In genomic region chr7:141508160-141508559, GRCm38 (mm10) we compare ENCODE assay signal across 13 mouse cellular contexts. TPM values are rescaled to one million over a fixed set of nuclear protein-coding genes. Genes with fewer than 3 reads are reported as not detected.
DNase-seq lines count a peak whose midpoint lies in the region; ATAC-seq and TF ChIP-seq lines count a peak whose summit lies in the region.
"Had no signal": no experiment of that assay in that cellular context is flagged by ENCODE, and none has a peak within 500 bp of the region (broad histone marks: within the 10 kb centered on the region; RNA-seq: fewer than 3 reads in every experiment).

No protein-coding gene starts in this region.

- no peak for TF ChIP-seq CTCF in brain, embryonic 14.5 days (IDR thresholded peaks at IDR 0.05; ENCODE audit: borderline replicate concordance, extremely low read depth, insufficient read depth, insufficient read length)
- no peak for TF ChIP-seq CTCF in thymus, adult 2 months (IDR thresholded peaks at IDR 0.05; ENCODE audit: borderline replicate concordance, control insufficient read depth, extremely low read depth, insufficient read depth, low read length, poor library complexity)

- H3K4me2 ChIP-seq in hindbrain, embryonic 14.5 days (replicated peaks) = no peak overlapping the region
- no peak overlapping the region for H3K4me2 ChIP-seq in embryonic facial prominence, embryonic 11.5 days (ENCODE audit: low read depth, low read length)
- no peak overlapping the region for H3K4me2 ChIP-seq in limb, embryonic 15.5 days

- H3K36me3 ChIP-seq in hindbrain, embryonic 10.5 days = peaks cover 32% of the 10 kb centered on the region
- H3K36me3 ChIP-seq in hindbrain, embryonic 14.5 days (replicated peaks; ENCODE audit: control insufficient read depth, insufficient read depth) = peaks cover 24% of the 10 kb centered on the region
- no peaks in the 10 kb centered on the region for H3K36me3 ChIP-seq in embryonic facial prominence, embryonic 11.5 days (replicated peaks; ENCODE audit: control insufficient read depth, insufficient read depth, low read depth, low read length)
- H3K36me3 ChIP-seq in limb, embryonic 15.5 days = peaks cover 13% of the 10 kb centered on the region
- no peaks in the 10 kb centered on the region for H3K36me3 ChIP-seq in thymus, adult 2 months (ENCODE audit: control insufficient read depth, insufficient read depth, low read length)

- H3K9me3 ChIP-seq in hindbrain, embryonic 10.5 days = no peaks in the 10 kb centered on the region
- no peaks in the 10 kb centered on the region for H3K9me3 ChIP-seq in hindbrain, embryonic 14.5 days (ENCODE audit: control insufficient read depth, low read length)
- no peaks in the 10 kb centered on the region for H3K9me3 ChIP-seq in embryonic facial prominence, embryonic 11.5 days (replicated peaks; ENCODE audit: control insufficient read depth, low read length)
- no peaks in the 10 kb centered on the region for H3K9me3 ChIP-seq in limb, embryonic 15.5 days
- H3K9me3 ChIP-seq: megakaryocyte, embryonic 14.5 days had no signal

- H3K4me3 ChIP-seq in hindbrain, embryonic 10.5 days = no peak overlapping the region
- no peak overlapping the region for H3K4me3 ChIP-seq in hindbrain, embryonic 14.5 days (replicated peaks; ENCODE audit: low read length)
- H3K4me3 ChIP-seq in embryonic facial prominence, embryonic 11.5 days (ENCODE audit: low read depth, low read length) = no peak overlapping the region
- H3K4me3 ChIP-seq in limb, embryonic 15.5 days = no peak overlapping the region
- H3K4me3 ChIP-seq in thymus, adult 2 months (ENCODE audit: control insufficient read depth, insufficient read depth, low read length) = no peak overlapping the region
- H3K4me3 ChIP-seq: megakaryocyte, embryonic 14.5 days had no signal

- no peak for TF ChIP-seq POLR2A in brain, embryonic 14.5 days (IDR thresholded peaks at IDR 0.05; ENCODE audit: borderline replicate concordance, extremely low read depth, insufficient read depth, insufficient read length, poor library complexity, severe bottlenecking)
- TF ChIP-seq POLR2A in thymus, adult 2 months (IDR thresholded peaks at IDR 0.05; ENCODE audit: control insufficient read depth, extremely low read depth, insufficient read depth, low read length, poor library complexity) = no peak

- ATAC-seq in hindbrain, embryonic 14.5 days (ENCODE audit: low FRiP score) = no peak
- ATAC-seq in embryonic facial prominence, embryonic 11.5 days (replicated peaks; ENCODE audit: insufficient number of reproducible peaks, low FRiP score, low TSS enrichment, low read depth) = peak; percentile 62; the same call in 1 of the 2 replicates
- no peak for ATAC-seq in limb, embryonic 15.5 days (ENCODE audit: insufficient number of reproducible peaks, low FRiP score, low TSS enrichment, low read depth)

- DNase-seq in hindbrain, embryonic 10.5 days (ENCODE audit: low spot score) = peak; percentile 15
- DNase-seq in hindbrain, embryonic 14.5 days (ENCODE audit: low spot score) = no peak
- DNase-seq in brain, embryonic 14.5 days (ENCODE audit: low read depth) = peak; percentile 9
- DNase-seq in embryonic facial prominence, embryonic 11.5 days (ENCODE audit: low spot score) = no peak
- DNase-seq in adrenal gland, postnatal 4 days (ENCODE audit: low spot score in 2 of 2) = no peak
- no peak for DNase-seq in thymus, adult 2 months
- no peak for DNase-seq in left cerebral cortex, adult 8-10 months (ENCODE audit: low spot score in 2 of 2)
- DNase-seq: heart, postnatal 4 days; right cerebral cortex, postnatal 4 days; thymus, adult 18-20 months had no signal

- peak overlapping the region; percentile 83 for H3K27ac ChIP-seq in hindbrain, embryonic 10.5 days
- no peak overlapping the region for H3K27ac ChIP-seq in hindbrain, embryonic 14.5 days
- H3K27ac ChIP-seq in embryonic facial prominence, embryonic 11.5 days (replicated peaks; ENCODE audit: low read depth, low read length) = no peak overlapping the region
- 0 out of 2 replicates have a peak overlapping the region, but pooled peaks have one; percentile 4 for H3K27ac ChIP-seq in limb, embryonic 15.5 days
- H3K27ac ChIP-seq in thymus, adult 2 months (ENCODE audit: control insufficient read depth, insufficient read depth, low read length) = no peak overlapping the region

- H3K27me3 ChIP-seq in hindbrain, embryonic 10.5 days (ENCODE audit: insufficient read depth, poor library complexity, severe bottlenecking) = no peaks in the 10 kb centered on the region
- H3K27me3 ChIP-seq in hindbrain, embryonic 14.5 days (ENCODE audit: control insufficient read depth, insufficient read depth, low read length) = no peaks in the 10 kb centered on the region
- no peaks in the 10 kb centered on the region for H3K27me3 ChIP-seq in embryonic facial prominence, embryonic 11.5 days (ENCODE audit: control insufficient read depth, insufficient read depth, low read length)
- H3K27me3 ChIP-seq in limb, embryonic 15.5 days = no peaks in the 10 kb centered on the region
- no peaks in the 10 kb centered on the region for H3K27me3 ChIP-seq in thymus, adult 2 months (ENCODE audit: control insufficient read depth, insufficient read depth, low read length)
- H3K27me3 ChIP-seq: megakaryocyte, embryonic 14.5 days had no signal

- peaks cover 26% of the 10 kb centered on the region for H3K4me1 ChIP-seq in hindbrain, embryonic 10.5 days (replicated peaks)
- H3K4me1 ChIP-seq in hindbrain, embryonic 14.5 days (replicated peaks; ENCODE audit: control insufficient read depth, insufficient read depth, low read length) = no peaks in the 10 kb centered on the region
- H3K4me1 ChIP-seq in embryonic facial prominence, embryonic 11.5 days (ENCODE audit: control insufficient read depth, insufficient read depth, low read length) = no peaks in the 10 kb centered on the region
- no peaks in the 10 kb centered on the region for H3K4me1 ChIP-seq in limb, embryonic 15.5 days
- H3K4me1 ChIP-seq in thymus, adult 2 months (replicated peaks; ENCODE audit: control insufficient read depth, insufficient read depth, low read length) = no peaks in the 10 kb centered on the region

- H3K9ac ChIP-seq in hindbrain, embryonic 14.5 days = no peak overlapping the region
- H3K9ac ChIP-seq in embryonic facial prominence, embryonic 11.5 days (replicated peaks; ENCODE audit: low read length) = no peak overlapping the region; the same call in 1 of the 2 replicates
- no peak overlapping the region for H3K9ac ChIP-seq in limb, embryonic 15.5 days

RNA-seq across cellular contexts. Expression of gene Chid1, which starts 31.5 kb away (rescaled TPM):
- polyA plus RNA-seq in hindbrain, embryonic 10.5 days (2016; fragmentation: Nextera tagmentation; extraction: Ambion mirVana) = 24.9 and 30.2 TPM in 2 replicates
- polyA plus RNA-seq in hindbrain, embryonic 14.5 days (2014; fragmentation: Nextera tagmentation; extraction: Ambion mirVana) = 45.5 and 47.8 TPM in 2 replicates
- 29.4 and 34.8 TPM in 2 replicates for polyA plus RNA-seq in brain, embryonic 14.5 days (2012; rRNA removed)
- 25.8 and 28.0 TPM in 2 replicates for polyA plus RNA-seq in embryonic facial prominence, embryonic 11.5 days (2014; fragmentation: Nextera tagmentation; extraction: Ambion mirVana)
- polyA plus RNA-seq in limb, embryonic 15.5 days (2015; fragmentation: Nextera tagmentation; extraction: Ambion mirVana) = 44.0 and 49.7 TPM in 2 replicates
- 10 to 100 TPM; 42.4 to 49.2 TPM for total RNA-seq in adrenal gland, postnatal 4 days (2021)
- polyA plus RNA-seq in thymus, adult 2 months (2012; rRNA removed) = 26.5 and 36.8 TPM in 2 replicates
- total RNA-seq in left cerebral cortex, adult 8-10 months (2022) = 10 to 100 TPM; 66.8 to 72.6 (median 69.2) TPM

RNA-seq across cellular contexts. Expression of gene Tspan4, which starts 33.1 kb away (rescaled TPM):
- polyA plus RNA-seq in hindbrain, embryonic 10.5 days (2016; fragmentation: Nextera tagmentation; extraction: Ambion mirVana) = 36.3 and 38.6 TPM in 2 replicates
- 61.0 and 62.2 TPM in 2 replicates for polyA plus RNA-seq in hindbrain, embryonic 14.5 days (2014; fragmentation: Nextera tagmentation; extraction: Ambion mirVana)
- polyA plus RNA-seq in brain, embryonic 14.5 days (2012; rRNA removed) = 43.8 and 44.2 TPM in 2 replicates
- polyA plus RNA-seq in embryonic facial prominence, embryonic 11.5 days (2014; fragmentation: Nextera tagmentation; extraction: Ambion mirVana) = 24.8 and 27.3 TPM in 2 replicates
- 71.4 and 79.1 TPM in 2 replicates for polyA plus RNA-seq in limb, embryonic 15.5 days (2015; fragmentation: Nextera tagmentation; extraction: Ambion mirVana)
- 10 to 100 TPM; 77.9 to 79.6 TPM for total RNA-seq in adrenal gland, postnatal 4 days (2021)
- 36.9 and 45.1 TPM in 2 replicates for polyA plus RNA-seq in thymus, adult 2 months (2012; rRNA removed)
- 10 to 100 TPM; 17.6 to 28.0 (median 23.9) TPM for total RNA-seq in left cerebral cortex, adult 8-10 months (2022)

RNA-seq across cellular contexts. Expression of gene Polr2l, which starts 33.2 kb away (rescaled TPM):
- polyA plus RNA-seq in hindbrain, embryonic 10.5 days (2016; fragmentation: Nextera tagmentation; extraction: Ambion mirVana) = 89.5 and 90.0 TPM in 2 replicates
- polyA plus RNA-seq in hindbrain, embryonic 14.5 days (2014; fragmentation: Nextera tagmentation; extraction: Ambion mirVana) = 81.9 and 93.0 TPM in 2 replicates
- 47.0 and 48.7 TPM in 2 replicates for polyA plus RNA-seq in brain, embryonic 14.5 days (2012; rRNA removed)
- 60.6 and 67.2 TPM in 2 replicates for polyA plus RNA-seq in embryonic facial prominence, embryonic 11.5 days (2014; fragmentation: Nextera tagmentation; extraction: Ambion mirVana)
- polyA plus RNA-seq in limb, embryonic 15.5 days (2015; fragmentation: Nextera tagmentation; extraction: Ambion mirVana) = 54.7 and 57.5 TPM in 2 replicates
- total RNA-seq in adrenal gland, postnatal 4 days (2021) = 10 to 100 TPM; 57.7 to 61.2 TPM
- polyA plus RNA-seq in thymus, adult 2 months (2012; rRNA removed) = 31.1 and 39.3 TPM in 2 replicates
- total RNA-seq in left cerebral cortex, adult 8-10 months (2022) = 10 to 100 TPM; 32.2 to 42.4 (median 33.2) TPM

RNA-seq across cellular contexts. Expression of gene Cd151, which starts 41.0 kb away (rescaled TPM):
- 26.0 and 29.7 TPM in 2 replicates for polyA plus RNA-seq in hindbrain, embryonic 10.5 days (2016; fragmentation: Nextera tagmentation; extraction: Ambion mirVana)
- 47.0 and 50.4 TPM in 2 replicates for polyA plus RNA-seq in hindbrain, embryonic 14.5 days (2014; fragmentation: Nextera tagmentation; extraction: Ambion mirVana)
- polyA plus RNA-seq in brain, embryonic 14.5 days (2012; rRNA removed) = 99.7 and 130 TPM in 2 replicates
- 39.2 and 42.4 TPM in 2 replicates for polyA plus RNA-seq in embryonic facial prominence, embryonic 11.5 days (2014; fragmentation: Nextera tagmentation; extraction: Ambion mirVana)
- polyA plus RNA-seq in limb, embryonic 15.5 days (2015; fragmentation: Nextera tagmentation; extraction: Ambion mirVana) = 14.2 and 20.6 TPM in 2 replicates
- total RNA-seq in adrenal gland, postnatal 4 days (2021) = 100 to 1,000 TPM; 209 to 215 TPM
- 132 and 186 TPM in 2 replicates for polyA plus RNA-seq in thymus, adult 2 months (2012; rRNA removed)
- 10 to 100 TPM; 30.2 to 35.5 (median 33.4) TPM for total RNA-seq in left cerebral cortex, adult 8-10 months (2022)

RNA-seq across cellular contexts. Expression of gene Cracr2b, which starts 47.3 kb away (rescaled TPM):
- polyA plus RNA-seq in hindbrain, embryonic 10.5 days (2016; fragmentation: Nextera tagmentation; extraction: Ambion mirVana) = 8.1 and 9.1 TPM in 2 replicates
- 3.7 and 8.1 TPM in 2 replicates for polyA plus RNA-seq in hindbrain, embryonic 14.5 days (2014; fragmentation: Nextera tagmentation; extraction: Ambion mirVana)
- polyA plus RNA-seq in brain, embryonic 14.5 days (2012; rRNA removed) = 5.1 and 5.4 TPM in 2 replicates
- 3.5 and 4.8 TPM in 2 replicates for polyA plus RNA-seq in embryonic facial prominence, embryonic 11.5 days (2014; fragmentation: Nextera tagmentation; extraction: Ambion mirVana)
- polyA plus RNA-seq in limb, embryonic 15.5 days (2015; fragmentation: Nextera tagmentation; extraction: Ambion mirVana) = 16.4 and 21.6 TPM in 2 replicates
- total RNA-seq in adrenal gland, postnatal 4 days (2021) = 10 to 100 TPM; 13.1 to 14.2 TPM
- polyA plus RNA-seq in thymus, adult 2 months (2012; rRNA removed) = 10.0 and 14.9 TPM in 2 replicates
- total RNA-seq in left cerebral cortex, adult 8-10 months (2022) = 1 to 10 TPM; 3.9 to 5.4 (median 4.4) TPM
- total RNA-seq: common myeloid progenitor, adult 5-6 weeks had no signal

Comparison
In these comparisons a context has a peak if more than half of its experiments do, and no peak if none do; other contexts are left out.
1. DNase-seq: peak in hindbrain, embryonic 10.5 days (single experiment) and brain, embryonic 14.5 days (single experiment); none in hindbrain, embryonic 14.5 days (single experiment), embryonic facial prominence, embryonic 11.5 days (single experiment), adrenal gland, postnatal 4 days (0 of 2), thymus, adult 2 months (single experiment) and left cerebral cortex, adult 8-10 months (0 of 2).
2. H3K27ac ChIP-seq: peak in hindbrain, embryonic 10.5 days (single experiment) and limb, embryonic 15.5 days (single experiment); none in hindbrain, embryonic 14.5 days (single experiment), embryonic facial prominence, embryonic 11.5 days (single experiment) and thymus, adult 2 months (single experiment).